Mouse (Mus musculus) ZHBTc4 (cell line): Measurements from ENCODE around the gene Cyba.

ENCODE experiments used
- DNase-seq: peaks from one replicate; pipeline ENCODE4 v3.0.0-alpha.2; 2011; ENCODE audit warnings: low read depth, low spot score

Gene Cyba

DNA sequence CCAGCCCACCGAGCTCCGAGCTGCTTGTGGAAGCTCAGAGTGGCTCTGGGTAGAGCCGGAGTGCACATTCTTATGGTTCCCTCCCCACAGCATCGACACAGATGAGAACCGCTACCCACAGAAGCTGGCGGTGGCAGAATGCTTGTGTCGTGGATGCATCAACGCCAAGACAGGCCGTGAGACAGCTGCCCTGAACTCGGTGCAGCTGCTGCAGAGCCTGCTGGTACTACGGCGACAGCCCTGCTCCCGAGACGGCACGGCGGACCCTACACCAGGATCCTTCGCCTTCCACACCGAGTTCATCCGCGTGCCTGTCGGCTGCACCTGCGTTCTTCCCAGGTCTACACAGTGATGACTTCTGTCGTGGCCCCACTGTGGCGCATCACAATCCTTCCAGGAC lies 9.5 kb downstream of the Cyba start:
- DNase-seq, result peak; percentile 39

DNA sequence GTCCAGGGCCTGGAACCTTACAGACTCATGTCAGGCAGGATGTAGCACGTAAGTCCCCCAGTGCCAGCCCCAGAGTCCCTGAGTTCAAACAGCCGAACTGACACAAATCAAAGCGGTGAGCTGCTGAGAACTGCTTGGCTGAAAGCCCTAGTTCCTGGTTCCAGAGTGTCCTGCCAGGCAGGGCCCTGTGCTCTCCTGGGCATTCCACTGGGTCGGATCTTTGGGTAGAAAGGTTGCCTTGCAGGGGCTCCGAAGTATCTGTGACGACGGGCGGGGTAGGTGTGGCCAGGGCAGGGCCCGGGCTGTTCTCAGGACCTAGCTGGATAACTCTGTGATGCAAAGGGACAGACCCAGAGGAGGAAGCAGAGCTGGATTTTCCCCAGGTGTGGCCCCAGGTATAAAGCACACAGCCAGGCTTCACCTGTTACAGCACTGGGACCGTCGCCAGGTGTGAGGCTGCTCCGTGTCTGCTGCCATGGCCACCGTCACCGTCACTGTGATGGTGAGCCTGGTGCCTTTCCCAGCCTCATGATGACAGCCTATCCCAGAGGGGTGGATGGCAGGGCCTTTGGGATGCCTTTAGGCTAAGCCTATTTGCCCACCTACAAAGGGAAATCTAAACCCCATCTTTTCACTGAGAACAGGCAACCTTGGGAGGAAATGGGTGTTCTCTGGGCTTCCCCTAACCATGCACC lies 11.2 kb downstream of the Cyba start, which contains the start of gene Il17c:
Il17c (plus strand) TSS at position 645 of the 695 bp plus-strand sequence.
- DNase-seq, result no peak

DNA sequence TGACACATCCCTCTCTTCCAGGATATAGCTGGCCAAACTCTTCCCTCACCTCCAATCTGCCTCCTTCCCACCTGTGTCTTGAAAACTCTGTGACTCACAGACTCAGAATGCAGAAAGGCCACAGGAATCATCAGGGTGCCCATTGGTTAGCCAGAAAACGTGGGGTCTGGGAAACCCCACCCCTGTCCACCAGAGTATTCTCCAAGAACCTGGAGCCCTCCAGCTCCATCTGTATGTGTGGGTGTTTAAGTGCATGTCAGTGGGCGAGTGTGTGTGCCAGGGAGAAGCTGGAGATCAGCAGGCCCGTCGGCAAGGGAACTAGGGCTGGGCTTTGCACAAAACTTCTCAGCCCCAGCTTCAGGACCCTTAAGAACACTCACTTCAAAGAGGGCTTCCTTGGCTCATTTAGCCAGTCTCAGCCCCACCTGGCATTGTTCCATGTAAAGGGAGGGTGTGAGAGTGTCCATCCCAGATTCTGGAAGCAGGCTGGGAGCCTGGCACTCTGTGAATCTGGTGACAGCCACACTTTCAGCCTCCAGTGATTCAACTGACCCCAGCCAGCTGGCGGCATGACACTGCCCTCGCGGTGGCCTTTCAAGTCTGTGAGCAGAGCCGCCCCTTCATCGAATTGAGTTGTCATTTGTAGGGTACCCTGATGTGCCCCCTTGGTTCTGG lies 12.7 kb downstream of the Cyba start:
- DNase-seq, result no peak

- no peak for DNase-seq
Observed at GRCm38 (mm10) chr8:122415554-122415953, 17.2 kb downstream of the Cyba start.

DNA sequence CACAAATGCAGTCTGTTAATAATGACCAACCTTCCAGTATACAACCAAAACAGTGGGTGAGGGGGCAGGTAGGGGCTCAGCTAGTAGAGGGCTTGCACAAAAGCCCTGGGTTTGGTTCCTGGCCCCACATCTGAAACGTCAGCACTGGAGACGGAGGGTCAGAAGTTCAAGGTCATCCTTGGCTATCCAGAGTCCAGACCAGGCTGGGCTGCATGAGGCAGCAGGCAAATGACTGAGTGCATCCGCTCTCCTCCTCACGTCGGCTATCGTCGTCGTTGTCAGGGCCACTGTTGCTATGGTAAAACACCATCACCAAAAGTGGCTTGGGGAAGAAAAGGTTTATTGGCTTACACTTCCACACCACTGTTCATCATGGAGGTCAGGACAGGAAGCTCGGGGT lies 18.4 kb downstream of the Cyba start:
- peak; percentile 47 for DNase-seq

GRCm38 (mm10) chr8:122407678-122408077 lies 25.1 kb downstream of the Cyba start:
- DNase-seq, result no peak

GRCm38 (mm10) chr8:122405146-122405805 lies 27.5 kb downstream of the Cyba start:
- DNase-seq, result no peak

DNA sequence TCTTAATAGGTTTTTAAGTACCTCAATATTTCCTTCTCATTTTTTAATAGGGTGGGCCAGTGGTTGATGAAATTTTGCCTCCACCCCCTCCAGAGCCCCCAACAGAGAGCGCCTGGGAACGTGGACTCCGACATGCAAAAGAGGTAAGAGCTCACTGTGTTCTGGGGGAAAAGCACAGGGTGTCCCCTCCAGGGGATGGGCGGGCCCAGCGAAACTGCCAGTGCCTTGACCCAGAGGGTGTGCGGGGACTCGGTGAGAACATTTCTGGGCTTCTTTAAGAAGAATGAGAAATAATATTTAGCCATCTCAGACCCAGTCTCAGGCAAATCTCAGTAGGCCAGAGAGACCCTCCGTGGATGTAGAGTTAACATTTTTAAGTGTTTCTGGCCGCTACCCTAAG lies 34.5 kb downstream of the Cyba start:
- no peak for DNase-seq

GRCm38 (mm10) chr8:122395291-122395690 lies 37.4 kb downstream of the Cyba start:
- no peak for DNase-seq

- DNase-seq, result no peak
Observed at GRCm38 (mm10) chr8:122393717-122394116, 39.0 kb downstream of the Cyba start.

DNA sequence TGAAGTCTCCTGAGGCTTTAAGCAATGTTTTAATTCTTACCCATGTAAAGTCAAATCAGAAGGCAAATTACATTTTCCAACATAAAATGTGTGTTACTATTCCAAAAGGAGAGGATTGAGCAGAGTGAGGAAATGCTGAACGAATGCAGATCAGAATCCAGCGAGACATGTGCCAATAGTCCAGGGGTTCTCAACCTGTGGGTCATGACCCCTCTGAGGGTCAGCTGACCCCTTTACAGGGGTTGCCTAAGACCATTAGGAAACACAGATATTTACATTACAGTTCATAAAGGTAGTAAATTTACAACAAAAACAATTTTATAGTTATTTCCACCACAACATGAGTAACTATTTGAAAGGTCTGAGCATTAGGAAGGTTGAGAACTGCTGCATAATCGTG lies 42.0 kb downstream of the Cyba start:
- no peak for DNase-seq

GRCm38 (mm10) chr8:122389357-122389756 lies 43.4 kb downstream of the Cyba start:
- peak; percentile 49 for DNase-seq

GRCm38 (mm10) chr8:122383039-122383438 lies 49.7 kb downstream of the Cyba start:
- DNase-seq, result no peak

GRCm38 (mm10) chr8:122376365-122377231 lies 56.1 kb downstream of the Cyba start, which contains the start of gene Zc3h18:
Zc3h18 (plus strand) TSS chr8:122376609.
- DNase-seq, result peak; percentile 99

DNA sequence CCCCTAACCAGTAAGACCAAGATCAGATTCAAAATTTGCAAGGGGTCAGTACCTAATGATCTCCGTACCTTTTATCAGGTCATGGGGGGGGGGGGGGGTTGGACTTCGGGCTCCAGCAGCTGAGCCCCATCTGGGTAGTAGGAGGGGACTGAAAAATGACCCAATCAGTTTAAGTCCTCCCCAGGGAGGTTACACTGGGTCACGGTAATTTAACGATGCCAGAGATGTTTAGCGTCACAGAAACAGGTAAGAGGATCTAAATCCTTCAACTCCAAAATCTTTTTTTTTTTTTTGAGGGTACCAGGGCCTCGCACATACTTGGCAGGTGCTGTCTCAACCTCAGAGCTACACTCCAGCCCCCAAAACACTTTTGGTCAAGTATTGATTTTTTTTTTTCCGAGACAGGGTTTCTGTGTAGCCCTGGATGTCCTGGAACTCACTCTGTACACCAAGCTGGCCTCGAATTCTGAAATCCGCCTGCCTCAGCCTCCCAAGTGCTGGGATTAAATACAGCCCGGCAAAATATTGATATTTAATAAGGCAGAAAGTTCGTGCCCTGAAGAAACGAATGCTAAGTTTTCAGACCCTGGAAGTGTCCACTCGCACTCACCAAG lies 56.9 kb downstream of the Cyba start:
- no peak for DNase-seq

GRCm38 (mm10) chr8:122375320-122375719 lies 57.4 kb downstream of the Cyba start:
- DNase-seq, result no peak
